Mouse (Mus musculus) liver, embryonic 14.5 days (tissue): ENCODE measurements around the gene Snta1.

Source experiments
- CTCF ChIP-seq: IDR thresholded peaks from 2 replicates; pipeline ENCODE4 v1.5.1; 2016; ENCODE audit warnings: antibody characterized with exemption, low read depth, control low read depth
- EP300 ChIP-seq: IDR thresholded peaks from 2 replicates; pipeline ENCODE4 v1.6.1; 2016; ENCODE audit warnings: antibody characterized with exemption, low read depth

DNA sequence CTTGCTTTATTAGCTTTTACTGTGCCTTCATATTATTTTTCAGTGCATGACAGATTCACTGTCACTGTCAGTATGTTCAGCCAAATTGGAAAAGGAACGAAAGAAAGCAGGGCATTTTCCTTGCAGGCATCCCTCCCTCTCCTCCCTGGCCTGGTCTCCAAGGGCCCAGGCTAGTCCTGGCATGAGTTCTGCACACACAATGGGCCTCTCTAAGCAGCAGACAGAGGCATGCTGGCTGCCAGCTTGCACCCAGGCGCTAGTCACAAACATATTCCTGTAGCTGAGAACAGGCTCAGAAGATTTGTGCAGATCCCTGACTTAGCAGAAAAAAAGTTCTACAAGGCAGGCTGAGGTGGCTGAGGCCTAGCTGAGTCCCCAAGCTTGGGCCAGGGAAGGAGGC lies 8.6 kb downstream of the Snta1 start:
- TF ChIP-seq CTCF (no peak), EP300 (no peak)
